Mouse (Mus musculus): ENCODE measurements around the gene Map2k2. TPM values are rescaled to one million over a fixed set of nuclear protein-coding genes. Genes with fewer than 3 reads are reported as not detected.
"Not testable (repeated sequence)": the region's sequence is repeated elsewhere in the genome, so short reads cannot be mapped to it uniquely, and the experiment has no call there.

Gene Map2k2
- total RNA-seq, 2 experiments from 2014 or later = 148 to 187 TPM

DNA sequence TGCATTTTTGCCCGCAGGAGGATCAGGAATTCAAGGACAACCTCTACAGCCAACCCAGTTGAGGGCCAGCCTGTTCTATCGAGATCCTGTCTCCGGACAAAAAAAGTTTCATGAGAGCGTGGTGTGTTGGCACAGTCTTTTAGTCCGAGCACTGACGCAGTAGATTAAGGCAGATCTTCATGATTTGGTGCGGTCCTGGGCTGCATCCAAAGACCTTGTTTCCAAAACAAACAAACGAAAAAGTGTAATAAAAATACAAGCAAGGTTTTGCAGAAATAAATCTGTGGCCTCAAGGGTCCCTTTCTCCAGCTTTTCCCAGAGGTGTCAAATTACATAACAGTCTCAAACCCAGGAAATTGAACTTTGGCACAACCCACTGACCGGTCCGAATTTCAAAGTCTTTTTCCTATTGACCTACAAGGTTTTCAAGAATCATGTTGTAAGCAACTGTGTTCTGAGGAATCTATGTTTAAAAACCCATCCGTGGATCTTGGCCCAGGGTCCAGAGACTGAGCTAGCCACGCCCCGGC lies 70.3 kb downstream of the Map2k2 start:
- Histone ChIP-seq H3K27ac (peak overlapping the region; percentile 91), H3K4me3 (peak overlapping the region; percentile 91)
- intact Hi-C loops (cut with DNase I) = loop anchor here (2.0 to 10.0 kb wide), 4 partner anchors 44 to 274 kb away; partner anchors contain the start of gene Timm13
- no peak for TF ChIP-seq CTCF (IDR thresholded peaks at IDR 0.05)
- peak; percentile 62 for DNase-seq

DNA sequence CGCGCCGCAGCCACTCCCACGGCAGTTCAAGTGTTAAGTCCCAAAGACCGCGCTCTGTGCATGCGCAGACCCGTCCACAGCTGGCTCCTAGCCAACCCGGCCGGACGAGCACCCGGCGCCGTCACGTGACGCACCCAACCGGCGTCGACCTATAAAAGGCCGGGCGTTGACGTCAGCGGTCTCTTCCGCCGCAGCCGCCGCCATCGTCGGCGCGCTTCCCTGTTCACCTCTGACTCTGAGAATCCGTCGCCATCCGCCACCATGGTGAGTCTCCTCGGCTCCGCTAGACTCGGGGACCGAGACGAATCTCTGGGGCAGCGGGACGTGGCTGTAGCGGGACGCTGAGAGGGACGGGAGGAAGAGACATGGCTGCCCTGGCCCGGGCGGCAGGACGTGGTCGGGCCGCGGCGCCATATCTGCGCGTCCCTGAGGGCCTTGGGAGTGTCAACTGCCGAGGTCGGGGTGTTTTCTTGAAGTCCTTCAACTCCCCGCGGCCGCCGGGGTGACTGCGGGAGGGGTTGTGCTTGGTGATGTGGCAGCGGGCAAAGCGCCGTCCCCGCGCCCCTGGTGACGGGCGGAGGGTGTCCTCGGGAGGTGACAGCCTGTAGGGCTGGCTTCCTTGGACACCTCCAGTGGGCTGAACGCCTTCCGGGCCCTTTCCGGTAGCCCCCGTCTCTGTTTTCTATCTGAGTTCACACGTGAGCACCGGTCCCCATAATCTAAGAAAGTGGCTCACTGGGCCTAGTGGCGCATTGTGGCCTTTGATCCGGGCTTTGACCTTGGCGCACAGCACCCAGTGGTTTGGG lies 71.0 kb downstream of the Map2k2 start, which contains the start of gene Eef2:
Eef2 (plus strand) TSS at position 166 of the 806 bp plus-strand sequence.
- intact Hi-C loops (cut with DNase I) = loop anchor here (5.0 to 10.0 kb wide), 3 partner anchors 44 to 274 kb away; partner anchors contain the start of gene Timm13
- peak within 1 kb of the TSS; percentile 91 for H3K27ac ChIP-seq
- no peak for TF ChIP-seq CTCF (IDR thresholded peaks at IDR 0.05)
- H3K4me3 ChIP-seq = peak within 1 kb of the TSS; percentile 91
- peak; percentile 100 for DNase-seq

DNA sequence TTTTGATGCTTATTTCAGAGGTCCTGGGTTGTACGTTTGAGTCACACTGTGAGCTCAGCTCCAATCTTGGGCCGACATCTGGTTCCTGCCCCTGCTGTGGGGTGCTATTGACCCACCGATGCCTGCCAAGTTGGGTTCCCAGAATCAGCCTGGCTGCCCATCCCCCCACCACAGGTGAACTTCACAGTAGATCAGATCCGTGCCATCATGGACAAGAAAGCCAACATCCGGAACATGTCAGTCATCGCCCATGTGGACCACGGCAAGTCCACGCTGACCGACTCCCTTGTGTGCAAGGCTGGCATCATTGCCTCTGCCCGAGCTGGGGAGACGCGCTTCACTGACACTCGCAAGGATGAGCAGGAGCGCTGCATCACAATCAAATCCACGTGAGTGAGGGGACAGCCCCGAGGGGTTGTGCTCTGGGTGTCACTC lies 71.8 kb downstream of the Map2k2 start:
- DNase-seq = peak; percentile 66
- intact Hi-C loops (cut with DNase I) = loop anchor here (5.0 to 10.0 kb wide), 3 partner anchors 45 to 275 kb away; partner anchors contain the start of gene Timm13
- peak overlapping the region; percentile 91 for H3K27ac ChIP-seq
- peak overlapping the region; percentile 91 for H3K4me3 ChIP-seq
- no peak for TF ChIP-seq CTCF (IDR thresholded peaks at IDR 0.05)

DNA sequence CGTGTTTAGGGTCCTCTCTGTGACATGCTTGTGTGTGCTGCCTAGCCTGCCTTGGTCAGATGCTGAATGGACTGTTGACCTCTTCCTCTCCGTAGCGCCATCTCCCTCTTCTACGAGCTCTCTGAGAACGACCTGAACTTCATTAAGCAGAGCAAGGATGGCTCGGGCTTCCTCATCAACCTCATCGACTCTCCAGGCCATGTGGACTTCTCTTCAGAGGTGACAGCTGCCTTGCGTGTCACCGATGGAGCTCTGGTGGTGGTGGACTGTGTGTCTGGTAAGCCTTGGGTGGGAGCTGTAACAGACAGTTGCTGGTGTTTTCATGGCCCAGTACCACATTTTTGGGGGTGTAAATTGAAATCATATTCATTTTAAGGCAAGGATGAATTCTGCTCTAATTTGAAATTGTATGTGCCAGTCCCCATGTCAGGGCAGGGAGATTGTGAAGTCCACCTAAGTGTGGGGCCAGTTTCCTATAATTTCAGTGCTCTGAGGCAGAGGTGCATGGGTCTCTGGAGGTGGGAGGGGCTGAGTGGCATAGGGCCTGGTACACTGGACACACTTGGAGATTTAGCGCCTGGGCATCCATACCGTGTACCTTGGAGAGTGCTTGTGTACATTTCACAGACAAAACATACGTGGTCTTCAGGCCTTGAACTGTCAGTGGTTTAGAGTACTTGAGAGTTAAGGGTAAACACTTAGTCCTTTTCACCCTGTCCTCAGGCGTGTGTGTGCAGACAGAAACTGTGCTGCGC lies 72.4 kb downstream of the Map2k2 start:
- peak overlapping the region; percentile 91 for H3K27ac ChIP-seq
- peak overlapping the region; percentile 91 for H3K4me3 ChIP-seq
- peak; percentile 51 for DNase-seq
- intact Hi-C loops (cut with DNase I) = loop anchor here (5.0 to 10.0 kb wide), 3 partner anchors 46 to 276 kb away; partner anchors contain the start of gene Timm13
- TF ChIP-seq CTCF (IDR thresholded peaks at IDR 0.05) = no peak

DNA sequence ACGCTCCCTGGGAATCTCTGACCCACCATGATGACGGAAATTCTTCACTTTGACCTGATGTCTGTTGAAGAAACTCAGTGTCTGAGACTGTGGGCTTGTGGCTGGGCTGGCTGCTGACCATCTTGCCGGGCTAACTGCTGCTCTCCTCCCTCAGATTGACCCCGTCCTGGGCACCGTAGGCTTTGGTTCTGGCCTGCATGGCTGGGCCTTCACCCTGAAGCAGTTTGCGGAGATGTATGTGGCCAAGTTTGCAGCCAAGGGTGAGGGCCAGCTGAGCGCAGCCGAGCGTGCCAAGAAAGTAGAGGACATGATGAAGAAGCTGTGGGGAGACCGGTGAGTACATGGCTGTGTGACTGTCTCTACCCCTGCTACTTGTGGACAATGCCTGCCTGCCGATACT lies 73.2 kb downstream of the Map2k2 start:
- no peak for DNase-seq
- intact Hi-C loops (cut with DNase I) = loop anchor here (5.0 to 10.0 kb wide), 3 partner anchors 47 to 277 kb away; partner anchors contain the start of gene Timm13
- Histone ChIP-seq H3K4me3 (peak overlapping the region; percentile 91), H3K27ac (no peak overlapping the region)
- TF ChIP-seq CTCF (IDR thresholded peaks at IDR 0.05) = no peak

DNA sequence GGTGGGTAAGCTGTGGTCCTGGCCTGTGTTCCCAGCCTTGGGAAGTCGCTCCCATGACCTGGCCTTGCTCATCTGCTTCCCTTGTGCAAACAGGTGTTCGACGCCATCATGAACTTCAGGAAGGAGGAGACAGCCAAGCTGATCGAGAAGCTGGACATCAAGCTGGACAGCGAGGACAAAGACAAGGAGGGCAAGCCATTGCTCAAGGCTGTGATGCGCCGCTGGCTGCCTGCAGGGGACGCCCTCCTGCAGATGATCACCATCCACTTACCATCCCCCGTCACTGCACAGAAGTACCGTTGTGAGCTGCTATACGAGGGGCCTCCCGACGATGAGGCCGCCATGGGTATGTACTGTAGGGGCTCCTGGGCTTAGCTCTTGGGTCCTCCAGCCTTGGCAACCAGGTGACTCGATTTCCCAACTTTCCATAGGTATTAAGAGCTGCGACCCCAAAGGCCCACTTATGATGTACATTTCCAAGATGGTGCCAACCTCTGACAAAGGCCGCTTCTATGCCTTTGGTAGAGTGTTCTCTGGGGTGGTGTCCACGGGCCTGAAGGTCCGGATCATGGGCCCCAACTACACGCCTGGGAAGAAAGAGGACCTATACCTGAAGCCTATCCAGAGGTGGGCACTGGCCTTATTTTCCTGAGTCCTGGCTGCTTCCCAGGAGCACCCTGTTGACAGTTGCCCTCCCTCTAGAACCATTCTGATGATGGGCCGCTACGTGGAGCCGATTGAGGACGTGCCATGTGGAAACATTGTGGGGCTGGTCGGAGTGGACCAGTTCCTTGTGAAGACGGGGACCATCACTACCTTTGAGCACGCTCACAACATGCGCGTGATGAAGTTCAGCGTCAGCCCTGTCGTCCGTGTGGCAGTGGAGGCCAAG lies 74.0 kb downstream of the Map2k2 start:
- no peak for DNase-seq
- Histone ChIP-seq H3K27ac (no peak overlapping the region), H3K4me3 (no peak overlapping the region; the same call in 1 of the 2 replicates)
- intact Hi-C loops (cut with DNase I) = loop anchor here (5.0 to 10.0 kb wide), 3 partner anchors 47 to 277 kb away; partner anchors contain the start of gene Timm13
- no peak for TF ChIP-seq CTCF (IDR thresholded peaks at IDR 0.05)

DNA sequence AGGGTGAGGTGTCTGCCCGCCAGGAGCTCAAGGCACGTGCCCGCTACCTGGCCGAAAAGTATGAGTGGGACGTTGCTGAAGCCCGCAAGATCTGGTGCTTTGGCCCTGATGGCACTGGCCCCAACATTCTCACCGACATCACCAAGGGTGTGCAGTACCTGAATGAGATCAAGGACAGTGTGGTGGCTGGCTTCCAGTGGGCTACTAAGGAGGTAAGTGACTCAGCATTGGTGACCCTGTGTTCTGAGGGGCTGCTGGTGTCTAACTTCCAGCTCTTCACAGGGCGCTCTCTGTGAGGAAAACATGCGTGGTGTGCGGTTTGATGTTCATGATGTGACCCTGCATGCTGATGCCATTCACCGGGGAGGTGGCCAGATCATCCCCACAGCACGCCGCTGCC lies 75.2 kb downstream of the Map2k2 start:
- intact Hi-C loops (cut with DNase I) = no loop called here
- peak overlapping the region; percentile 28 for H3K27ac ChIP-seq
- TF ChIP-seq CTCF (IDR thresholded peaks at IDR 0.05) = no peak
- DNase-seq = no peak
- no peak overlapping the region for H3K4me3 ChIP-seq

DNA sequence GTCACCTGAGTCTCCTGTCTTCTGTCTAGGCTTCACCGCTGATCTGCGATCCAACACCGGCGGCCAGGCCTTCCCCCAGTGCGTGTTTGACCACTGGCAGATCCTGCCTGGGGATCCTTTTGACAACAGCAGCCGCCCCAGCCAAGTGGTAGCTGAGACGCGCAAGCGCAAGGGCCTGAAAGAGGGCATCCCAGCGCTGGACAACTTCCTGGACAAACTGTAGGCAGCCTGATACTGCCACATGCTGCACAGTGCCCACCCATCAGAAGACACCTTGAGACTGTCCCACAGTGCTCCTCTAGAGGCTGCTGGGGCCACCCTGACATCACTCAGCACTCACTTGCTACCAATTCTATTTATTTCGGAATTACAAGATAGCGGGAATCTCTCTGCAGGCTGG lies 76.1 kb downstream of the Map2k2 start:
- DNase-seq = peak; percentile 46
- H3K4me3 ChIP-seq = peak overlapping the region; percentile 81
- peak overlapping the region; percentile 74 for H3K27ac ChIP-seq
- intact Hi-C loops (cut with DNase I) = not testable (repeated sequence)

DNA sequence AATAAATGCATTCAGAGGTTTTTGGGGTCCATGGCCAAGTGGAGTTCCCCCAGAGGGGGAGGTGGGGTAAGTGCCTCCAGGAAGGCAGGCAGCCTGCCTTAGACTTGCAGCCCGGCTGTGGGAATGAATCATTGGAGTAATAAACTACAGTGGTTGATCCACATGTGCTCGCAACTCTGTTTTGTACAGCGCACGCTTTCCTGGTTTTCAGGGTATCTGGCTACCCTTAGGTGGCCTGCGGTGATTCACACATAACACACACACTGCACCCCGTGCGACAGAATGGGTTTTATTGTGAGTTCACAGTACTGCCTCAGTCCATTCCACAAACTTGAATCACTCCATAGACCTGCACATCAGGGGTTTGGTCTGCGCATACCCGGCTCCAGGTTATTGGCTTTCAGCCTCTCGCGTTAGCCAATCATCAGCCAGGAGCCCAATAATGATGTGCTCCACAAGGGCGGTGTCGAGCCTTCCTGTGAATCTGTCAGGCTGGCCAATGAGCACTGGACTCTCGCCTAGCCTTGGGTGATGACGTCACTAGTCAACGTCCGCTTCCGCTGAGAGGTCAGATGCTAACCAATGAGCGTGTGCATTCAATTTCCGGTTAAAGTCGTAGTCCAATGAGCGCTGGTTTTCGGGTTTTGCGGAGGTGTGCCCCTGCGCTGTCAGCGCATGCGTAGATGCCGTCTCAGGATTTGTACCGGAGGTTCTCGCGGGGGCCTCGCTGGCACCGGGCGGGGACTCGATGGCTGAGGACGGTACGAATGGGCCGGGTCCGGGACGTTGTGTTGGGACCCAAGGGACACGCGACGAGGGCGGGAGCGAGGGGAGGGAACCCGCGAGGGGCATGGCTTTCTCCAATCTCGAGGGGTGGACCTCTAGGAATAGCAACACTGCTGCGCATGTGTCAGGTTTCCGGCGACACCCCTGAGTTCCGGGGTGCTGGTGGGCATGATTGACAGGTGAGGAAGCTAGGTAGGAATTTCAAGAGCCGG lies 76.9 kb downstream of the Map2k2 start, which contains the start of gene Dapk3:
Dapk3 (plus strand) TSS at position 670 of the 998 bp plus-strand sequence.
- peak; percentile 96 for DNase-seq
- H3K27ac ChIP-seq = peak within 1 kb of the TSS; percentile 89
- TF ChIP-seq CTCF (IDR thresholded peaks at IDR 0.05) = no peak
- intact Hi-C loops (cut with DNase I) = no loop called here
- peak within 1 kb of the TSS; percentile 81 for H3K4me3 ChIP-seq

Small RNA genes lying within 50 kb of the gene (microRNA-seq; reads per million reads assigned to microRNA genes)
- gene Mir5615-1 (not detected), gene Mir5615-2 (not detected)

Other genes with a start within 250 kb of the Map2k2 start
- gene Tmprss9, start 234.1 kb upstream of the Map2k2 start, total RNA-seq (2021) = under 1 TPM in 1 of 2 experiments, not detected in 1; 0.08 TPM
- gene Timm13, start 204.9 kb upstream of the Map2k2 start, total RNA-seq (2021) = 100 to 1,000 TPM; 110 to 139 TPM
- gene Lmnb2, start 187.7 kb upstream of the Map2k2 start, total RNA-seq (2021) = 1 to 10 TPM; 1.9 to 3.0 TPM
- gene Gadd45b, start 175.8 kb upstream of the Map2k2 start, total RNA-seq (2021) = 10 to 100 TPM; 23.6 to 28.4 TPM
- gene Gng7, start 91.0 kb upstream of the Map2k2 start, total RNA-seq (2021) = 1 to 10 TPM in 1 of 2 experiments, under 1 TPM in 1; 0.66 to 1.0 TPM
- gene Diras1, start 80.3 kb upstream of the Map2k2 start, total RNA-seq (2021) = under 1 TPM in 1 of 2 experiments, not detected in 1; 0.08 TPM
- gene Slc39a3, start 68.5 kb upstream of the Map2k2 start, total RNA-seq (2021) = 10 to 100 TPM; 11.6 to 16.0 TPM
- gene Sgta, start 45.7 kb upstream of the Map2k2 start, total RNA-seq (2021) = 100 to 1,000 TPM; 100 TPM
- 10 to 100 TPM; 25.1 to 25.9 TPM for gene Thop1, start 35.9 kb upstream of the Map2k2 start, total RNA-seq (2021)
- not detected for gene Creb3l3, start 7.0 kb upstream of the Map2k2 start, total RNA-seq (2021)
- gene Zbtb7a, start 29.3 kb downstream of the Map2k2 start, total RNA-seq (2021) = 10 to 100 TPM; 23.3 to 25.9 TPM
- gene Pias4, start 62.0 kb downstream of the Map2k2 start, total RNA-seq (2021) = 10 to 100 TPM; 15.7 to 16.2 TPM
- 1,000 to 10,000 TPM; 1,128 to 1,335 TPM for gene Eef2, start 70.7 kb downstream of the Map2k2 start, total RNA-seq (2021)
- 10 to 100 TPM; 22.1 to 24.9 TPM for gene Dapk3, start 77.1 kb downstream of the Map2k2 start, total RNA-seq (2021)
- not detected for gene 4930442H23Rik, start 77.9 kb downstream of the Map2k2 start, total RNA-seq (2021)
- gene Nmrk2, start 96.1 kb downstream of the Map2k2 start, total RNA-seq (2021) = 10 to 100 TPM; 59.7 to 72.8 TPM
- not detected for gene Atcay, start 124.9 kb downstream of the Map2k2 start, total RNA-seq (2021)
- gene Zfr2, start 127.2 kb downstream of the Map2k2 start, total RNA-seq (2021) = 1 to 10 TPM; 1.8 to 2.7 TPM
- under 1 TPM; 0.15 to 0.31 TPM for gene Matk, start 147.0 kb downstream of the Map2k2 start, total RNA-seq (2021)
- 100 to 1,000 TPM; 103 to 112 TPM for gene Mrpl54, start 161.0 kb downstream of the Map2k2 start, total RNA-seq (2021)
- 100 to 1,000 TPM; 110 to 119 TPM for gene Apba3, start 161.0 kb downstream of the Map2k2 start, total RNA-seq (2021)
- not detected for gene Tjp3, start 185.7 kb downstream of the Map2k2 start, total RNA-seq (2021)
- 10 to 100 TPM; 20.7 to 25.0 TPM for gene Pip5k1c, start 187.0 kb downstream of the Map2k2 start, total RNA-seq (2021)
- 10 to 100 TPM in 1 of 2 experiments, 1 to 10 TPM in 1; 8.5 to 11.5 TPM for gene Cactin, start 215.2 kb downstream of the Map2k2 start, total RNA-seq (2021)
- gene Tbxa2r, start 222.8 kb downstream of the Map2k2 start, total RNA-seq (2021) = under 1 TPM; 0.43 to 0.75 TPM
- 1 to 10 TPM in 1 of 2 experiments, under 1 TPM in 1; 0.69 to 1.3 TPM for gene Gipc3, start 237.4 kb downstream of the Map2k2 start, total RNA-seq (2021)
- 10 to 100 TPM; 22.9 to 28.2 TPM for gene Hmg20b, start 244.6 kb downstream of the Map2k2 start, total RNA-seq (2021)

Data from gastrocnemius, adult 2 months (tissue).